Mouse (Mus musculus): ENCODE data around the gene Pfpl.

Gene Pfpl

DNA sequence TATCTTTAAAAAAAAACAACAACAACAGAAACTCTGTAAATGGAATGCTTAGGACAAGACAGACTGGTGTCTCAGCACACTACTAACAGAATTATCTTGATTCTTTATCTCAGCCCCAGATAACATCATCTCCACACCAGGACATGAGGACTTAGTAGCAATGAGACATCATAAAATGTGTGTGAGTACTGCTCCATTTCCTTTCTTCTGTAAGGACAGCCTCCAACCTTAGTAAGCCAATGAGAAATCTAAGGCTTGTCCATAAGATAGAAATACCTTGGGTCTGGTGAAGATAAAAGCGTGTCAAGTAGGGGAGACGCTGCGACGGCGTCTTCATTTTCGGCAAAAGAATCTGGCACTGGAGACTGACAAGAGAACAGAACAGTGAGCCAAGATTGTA lies at the start of gene Pfpl:
Gene Pfpl, plus strand, starts transcription at position 301 of the 400 bp plus-strand sequence.
- no peak for DNase-seq

GRCm38 (mm10) chr19:12386979-12387378 lies 40.7 kb upstream of the Pfpl start, which contains the start of gene Olfr1440:
Gene Olfr1440 (plus strand): TSS chr19:12387279.
- DNase-seq = no peak

DNA sequence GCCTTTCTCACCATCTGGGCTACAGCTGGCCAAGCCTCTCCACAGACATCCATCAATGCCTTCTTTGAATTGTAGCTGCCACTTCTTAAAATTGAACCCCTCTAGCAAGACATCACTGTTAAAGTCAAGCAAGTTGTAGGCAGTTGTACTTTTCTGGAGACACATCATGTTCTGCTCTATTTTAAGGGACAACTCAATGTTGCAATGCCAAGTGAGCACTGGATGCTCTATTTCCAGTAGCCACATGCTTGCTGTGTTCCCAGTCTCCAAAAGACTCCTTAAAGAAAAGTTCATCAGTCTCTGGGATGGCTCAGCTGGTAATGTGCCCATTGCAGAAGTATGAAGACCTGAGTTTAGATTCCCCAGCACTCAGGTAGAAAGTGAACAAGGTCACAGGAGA lies 14.0 kb upstream of the Pfpl start:
- no peak for DNase-seq

GRCm38 (mm10) chr19:12417361-12417760 lies 10.3 kb upstream of the Pfpl start, which contains the start of gene Olfr1441:
Gene Olfr1441 (plus strand): TSS chr19:12417433.
- no peak for DNase-seq

DNA sequence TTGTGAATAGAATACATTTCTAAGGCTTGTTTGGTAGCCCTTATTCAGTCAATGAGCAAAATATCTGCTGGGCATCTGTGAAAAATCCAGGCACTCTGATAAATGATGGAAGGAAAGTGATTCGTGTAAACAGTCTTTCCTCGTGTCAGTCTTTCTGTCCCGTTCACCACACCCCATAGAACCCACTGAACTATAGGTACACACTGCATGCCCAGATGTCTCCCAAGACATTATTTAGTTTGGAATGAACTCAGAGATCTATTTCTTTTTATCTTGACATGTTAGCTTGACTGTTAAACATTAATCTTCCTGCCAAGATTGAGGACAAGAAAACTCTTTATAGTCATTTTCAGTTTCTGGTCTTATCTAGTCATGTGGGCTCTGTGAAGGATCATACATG lies 9.4 kb upstream of the Pfpl start:
- DNase-seq = no peak

GRCm38 (mm10) chr19:12420555-12420954 lies 7.2 kb upstream of the Pfpl start:
- DNase-seq = no peak

DNA sequence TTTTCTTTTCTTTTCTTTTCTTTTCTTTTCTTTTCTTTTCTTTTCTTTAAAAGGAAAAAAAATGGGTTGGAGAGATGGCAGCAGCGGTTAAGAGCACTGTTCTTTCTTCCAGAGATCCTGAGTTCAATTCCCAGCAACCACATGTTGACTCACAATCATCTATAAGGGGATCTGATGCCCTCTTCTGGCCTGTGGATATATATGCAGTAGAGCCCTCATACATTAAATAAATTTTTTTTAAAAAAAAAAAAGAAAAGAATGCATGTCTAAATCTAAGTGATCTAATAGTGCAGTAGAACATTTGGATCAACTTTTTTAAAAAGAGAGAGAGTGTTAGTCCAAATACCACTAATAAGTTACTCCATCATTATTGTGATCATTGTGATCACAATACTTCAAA lies 6.0 kb upstream of the Pfpl start:
- DNase-seq = no peak

DNA sequence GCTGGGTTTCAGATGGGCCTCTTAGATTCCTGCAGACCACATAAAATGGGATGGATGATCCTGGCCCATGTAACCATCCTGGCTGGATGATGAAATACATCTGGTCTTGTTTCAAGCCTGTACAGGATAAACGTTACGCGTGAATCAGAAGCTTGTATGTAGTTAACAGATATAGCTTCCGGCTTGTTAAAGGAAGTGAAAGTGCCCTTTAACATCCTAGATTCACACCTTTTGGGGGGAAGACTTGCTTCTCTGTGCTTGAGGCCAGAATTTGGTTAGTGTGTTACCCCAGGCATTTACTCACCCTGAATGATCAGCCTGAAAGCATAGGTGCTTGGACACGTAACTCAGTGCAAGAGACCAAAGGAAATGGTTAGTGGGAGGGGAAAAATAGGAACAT lies 604 bp upstream of the Pfpl start:
- DNase-seq = no peak

DNA sequence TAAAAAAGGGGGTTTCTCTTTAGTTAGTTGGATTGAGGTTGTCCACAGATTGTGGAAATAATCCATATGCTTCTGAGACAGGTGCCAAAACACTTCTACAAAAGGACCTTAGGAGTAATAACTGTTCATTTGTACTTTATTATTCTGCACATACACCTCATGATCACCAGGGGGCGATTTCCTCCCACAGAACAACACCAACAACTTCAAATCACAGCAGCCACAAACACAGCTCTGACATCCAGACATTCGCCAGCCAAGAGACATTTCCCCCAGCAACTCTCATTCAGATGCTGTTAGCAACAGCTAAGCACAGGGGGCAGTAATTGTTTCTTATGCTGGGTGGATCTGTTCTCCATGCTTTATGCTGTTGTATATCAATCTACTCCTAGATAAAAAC lies 5.3 kb downstream of the Pfpl start:
- peak; percentile 74 for DNase-seq

DNA sequence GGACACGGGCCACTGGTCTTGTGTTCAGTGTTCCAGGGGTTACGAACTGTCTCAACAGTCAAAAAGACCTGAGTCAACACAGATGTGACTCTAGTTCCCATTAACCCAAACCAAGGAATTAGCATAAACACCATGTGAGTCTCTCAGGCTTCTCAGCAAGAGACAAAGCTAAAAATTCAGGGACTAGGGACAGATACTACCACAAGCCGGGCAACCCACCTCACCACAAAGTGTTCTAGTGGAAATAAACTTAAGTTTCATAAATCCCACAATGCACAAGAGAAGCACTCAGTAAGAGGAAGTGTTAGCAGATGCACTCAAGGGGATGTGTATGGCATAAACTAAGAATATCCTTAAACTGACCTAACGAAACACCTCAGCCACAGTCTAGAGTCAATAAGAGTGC lies 7.3 kb downstream of the Pfpl start:
- no peak for DNase-seq

- DNase-seq = no peak
Measured at GRCm38 (mm10) chr19:12435750-12436524, 8.2 kb downstream of the Pfpl start.

- no peak for DNase-seq
Measured at GRCm38 (mm10) chr19:12439581-12439980, 11.9 kb downstream of the Pfpl start.

DNA sequence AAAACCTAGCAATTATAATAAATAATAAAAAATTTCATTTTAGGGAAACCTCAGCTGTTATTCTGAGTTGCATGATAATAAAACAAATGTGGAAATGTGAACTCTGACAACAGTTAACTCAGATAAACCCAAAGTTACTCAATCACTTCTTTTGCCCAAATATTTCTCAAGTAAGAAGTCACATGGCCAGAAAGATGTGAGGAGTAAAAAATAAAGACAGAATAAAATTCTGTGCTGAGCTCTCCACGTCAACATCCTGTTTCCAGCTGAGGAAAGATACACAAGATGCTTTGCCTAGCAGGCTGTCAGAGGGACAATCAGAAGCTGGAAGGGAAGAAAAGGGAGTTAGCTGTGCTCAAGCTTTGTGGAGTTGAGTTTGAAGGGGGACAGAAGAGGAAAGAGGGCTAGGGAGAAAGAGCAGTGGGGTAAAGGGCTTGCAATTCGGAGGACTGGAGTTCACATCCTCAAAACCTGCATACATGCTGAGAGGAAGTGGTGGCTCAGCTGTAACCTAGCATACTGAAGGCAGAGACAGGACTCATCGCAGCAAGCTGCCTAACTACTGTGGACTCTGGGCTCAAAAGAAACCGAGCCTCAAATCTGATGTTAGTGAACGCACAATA lies 12.5 kb downstream of the Pfpl start:
- DNase-seq = peak; percentile 4

DNA sequence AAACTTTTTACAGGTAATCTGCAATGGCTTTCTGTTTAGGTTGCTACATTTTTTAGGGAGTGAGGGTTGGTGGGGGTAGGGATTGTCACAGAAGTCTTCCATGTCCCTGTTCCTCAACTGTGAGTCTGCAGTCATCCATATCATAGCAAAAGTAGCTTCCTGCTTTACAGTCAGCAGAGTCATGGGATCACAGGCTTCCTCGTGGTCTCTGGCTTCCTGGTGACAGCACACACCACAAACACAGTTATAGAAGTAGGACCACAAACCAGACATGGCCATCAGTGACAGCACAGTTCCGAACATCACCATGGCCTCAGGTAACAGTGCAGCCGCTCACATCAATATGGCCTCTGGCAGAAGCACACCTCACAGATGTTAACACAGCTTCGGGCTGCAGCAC lies 14.9 kb downstream of the Pfpl start:
- DNase-seq = no peak

DNA sequence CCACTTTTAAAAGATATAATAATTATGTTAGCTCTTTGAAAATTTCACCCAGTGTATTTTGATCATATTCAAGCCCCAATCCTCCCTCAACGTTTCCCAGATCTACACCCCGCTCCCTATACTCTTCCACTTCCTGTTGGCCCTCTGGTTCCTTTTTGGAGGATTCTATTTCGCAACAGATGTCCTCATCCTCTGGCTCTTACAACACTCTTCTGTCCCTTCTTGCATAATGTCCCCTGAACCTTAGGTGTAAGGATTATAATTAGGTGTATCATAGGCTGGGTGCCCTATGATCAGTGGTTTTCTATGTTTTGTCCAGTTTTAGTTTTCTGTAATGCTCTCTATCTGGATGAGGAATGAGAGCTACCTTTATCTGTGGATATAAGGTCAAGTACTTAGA lies 17.3 kb downstream of the Pfpl start:
- no peak for DNase-seq

DNA sequence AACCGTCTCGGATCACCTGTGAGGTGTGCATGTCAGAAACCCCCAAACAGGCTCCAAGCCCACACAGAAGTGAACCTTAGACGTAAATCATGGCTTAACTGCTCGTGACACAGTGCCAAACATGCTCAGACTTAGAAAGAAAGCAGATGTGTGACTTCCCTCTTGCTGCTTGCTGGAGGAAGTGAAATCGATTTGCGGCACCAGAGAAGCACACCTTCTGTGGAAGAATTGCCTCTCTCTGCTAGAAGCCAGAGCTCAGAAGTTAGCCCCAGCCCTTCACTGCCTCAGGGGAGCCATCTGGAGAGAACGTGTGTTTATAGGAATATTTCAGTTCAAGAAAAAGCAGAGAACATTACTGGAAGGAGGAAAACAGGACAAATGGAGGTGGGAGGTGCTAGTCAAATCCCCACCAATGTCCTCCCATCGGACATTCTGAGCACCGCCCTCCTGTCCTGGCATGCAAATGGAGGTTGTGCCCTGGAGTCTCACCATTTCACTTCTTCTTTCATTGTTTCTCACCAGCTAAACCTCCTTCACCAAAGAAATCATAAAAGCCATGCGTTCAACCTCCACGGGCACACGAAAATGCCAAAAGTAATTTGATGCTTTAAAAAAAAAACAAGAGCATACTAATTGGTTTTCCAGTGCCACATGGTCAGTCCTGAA lies 29.8 kb downstream of the Pfpl start:
- DNase-seq = no peak

- DNase-seq = no peak
Measured at GRCm38 (mm10) chr19:12459516-12459915, 31.8 kb downstream of the Pfpl start.

DNA sequence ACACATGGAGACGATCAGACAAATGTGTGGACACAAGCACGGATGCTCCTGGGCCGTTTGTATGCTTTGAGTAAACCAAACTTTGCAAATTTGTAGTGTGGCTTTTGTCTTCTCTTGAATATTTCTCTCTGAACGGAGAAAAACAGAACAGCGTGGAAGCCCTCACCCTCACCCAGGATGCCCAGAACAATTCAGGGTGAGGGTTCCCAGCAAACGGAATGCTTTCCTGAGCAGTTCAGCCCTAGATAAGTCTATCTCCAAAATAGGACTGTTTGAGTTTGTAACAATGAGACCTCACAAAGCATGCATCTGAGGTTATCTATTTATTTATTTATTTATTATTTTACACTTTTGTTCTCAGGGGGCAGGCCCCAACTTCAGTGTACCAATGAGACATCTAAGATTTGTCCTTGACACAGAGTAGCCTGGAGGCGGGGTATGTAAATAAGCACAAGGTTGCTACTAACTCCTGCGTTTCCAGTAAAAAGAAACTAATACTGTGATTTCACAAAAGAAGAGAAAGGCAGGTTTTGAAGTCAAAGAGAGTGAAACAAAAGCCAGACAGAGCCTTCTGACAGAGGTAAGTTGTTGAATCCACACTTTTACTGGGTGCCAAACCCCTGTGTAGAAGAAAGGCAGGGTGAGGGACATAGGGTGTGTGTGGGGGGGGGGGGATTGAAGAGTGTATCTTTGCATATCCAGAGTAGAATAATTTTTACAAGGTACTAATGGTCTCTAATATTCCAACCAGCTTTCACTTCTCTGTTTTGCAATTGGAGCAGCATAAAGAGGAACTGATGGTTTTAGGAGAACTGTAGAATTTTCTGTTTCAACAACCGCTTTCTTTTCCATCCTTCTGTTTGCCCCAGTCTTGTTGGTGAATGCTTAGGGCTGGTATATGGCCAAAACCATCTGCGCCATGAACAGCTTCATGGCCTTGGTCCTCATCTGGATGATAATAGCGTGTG lies 32.9 kb downstream of the Pfpl start, which contains the start of gene Mpeg1:
Gene Mpeg1, plus strand, starts transcription at position 498 of the 968 bp plus-strand sequence.
- no peak for DNase-seq

GRCm38 (mm10) chr19:12462851-12463721 lies 35.4 kb downstream of the Pfpl start:
- DNase-seq = no peak

DNA sequence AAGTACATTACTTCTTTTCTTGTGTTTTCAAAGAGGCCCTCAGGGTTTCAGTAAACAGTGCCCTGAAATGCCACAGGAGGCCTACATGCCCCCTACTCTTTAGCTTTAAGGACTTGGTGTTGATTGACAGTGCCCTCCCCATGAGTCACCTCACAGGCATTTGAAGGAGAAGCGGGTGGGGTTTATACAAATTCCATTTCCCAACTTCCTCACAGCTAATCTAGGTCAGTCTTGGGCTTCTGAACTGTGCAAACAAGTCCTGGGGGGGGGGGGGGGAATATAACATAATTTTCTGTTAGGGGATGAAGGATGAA lies 36.0 kb downstream of the Pfpl start:
- peak; percentile 76 for DNase-seq

DNA sequence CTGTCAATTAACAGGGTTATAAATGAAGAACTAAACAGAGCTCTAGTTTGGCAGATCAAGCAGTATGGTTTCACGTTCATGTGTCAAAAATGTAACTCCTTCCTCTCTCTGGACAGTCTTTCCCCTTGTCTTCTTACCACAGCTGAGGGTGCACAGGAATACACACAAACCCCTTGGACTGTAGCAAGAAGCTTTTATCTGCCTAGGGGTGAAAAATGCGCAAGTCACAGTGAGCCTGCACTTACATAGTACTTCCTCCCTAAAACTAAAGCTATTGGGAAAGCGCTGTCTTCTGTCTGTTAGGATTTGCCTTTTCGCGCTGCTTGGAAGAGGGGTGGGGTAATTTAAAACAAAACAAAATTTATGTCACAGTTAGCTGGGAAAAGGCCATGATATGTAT lies 36.4 kb downstream of the Pfpl start:
- DNase-seq = no peak

DNA sequence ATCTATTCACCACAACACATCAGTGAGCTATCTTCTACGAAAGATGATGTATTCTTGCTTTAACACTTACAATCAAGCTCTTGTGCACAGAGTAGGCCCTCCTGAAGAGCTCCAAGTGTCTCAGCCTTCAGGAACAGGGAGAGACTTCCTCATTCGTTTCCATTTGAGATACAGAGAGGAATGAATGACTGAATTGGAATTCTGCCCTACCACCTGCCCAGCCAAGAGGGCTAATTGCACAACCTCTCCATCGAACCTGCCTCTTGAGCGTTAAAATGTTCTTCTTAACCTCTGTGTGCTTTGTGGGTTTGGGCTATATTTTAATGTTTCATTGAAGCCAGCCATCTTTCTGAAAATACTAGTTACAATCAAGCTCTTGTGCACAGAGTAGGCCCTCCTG lies 37.0 kb downstream of the Pfpl start:
- no peak for DNase-seq

Measured in lung, postnatal 10 days (tissue).